ENCODE assay signal across 28 mouse cellular contexts in genomic region chr15:79208211-79208610, GRCm38 (mm10). TPM values are rescaled to one million over a fixed set of nuclear protein-coding genes. Genes with fewer than 3 reads are reported as not detected.
DNase-seq lines count a peak whose midpoint lies in the region; ATAC-seq and TF ChIP-seq lines count a peak whose summit lies in the region.
"Had no signal": no experiment of that assay in that cellular context is flagged by ENCODE, and none has a peak within 500 bp of the region (broad histone marks: within the 10 kb centered on the region; RNA-seq: fewer than 3 reads in every experiment).

No protein-coding gene starts in this region.

- no peaks in the 10 kb centered on the region for H3K9me3 ChIP-seq in stomach, postnatal 0 days (ENCODE audit: control insufficient read depth, low read length)
- H3K9me3 ChIP-seq: embryonic facial prominence, embryonic 10.5 days; forebrain, embryonic 10.5 days; heart, embryonic 12.5 days; hindbrain, embryonic 15.5 days; intestine, embryonic 15.5 days; limb, embryonic 10.5 days; liver, embryonic 15.5 days; lung, embryonic 15.5 days; megakaryocyte, embryonic 14.5 days; midbrain, embryonic 15.5 days had no signal

- no peaks in the 10 kb centered on the region for H3K4me1 ChIP-seq in stomach, postnatal 0 days (replicated peaks; ENCODE audit: control insufficient read depth, insufficient read depth)
- H3K4me1 ChIP-seq: hindbrain, embryonic 15.5 days; intestine, embryonic 15.5 days; limb, embryonic 10.5 days; liver, embryonic 15.5 days; lung, embryonic 15.5 days; midbrain, embryonic 15.5 days had no signal

- 66% methylated on average over 6 of the region's 6 CpGs for WGBS in stomach, postnatal 0 days

- H3K4me2 ChIP-seq in stomach, postnatal 0 days (replicated peaks; ENCODE audit: low read depth), result no peak overlapping the region
- H3K4me2 ChIP-seq: heart, embryonic 12.5 days; hindbrain, embryonic 15.5 days; intestine, embryonic 15.5 days; lung, embryonic 15.5 days; midbrain, embryonic 15.5 days had no signal

- no peak for TF ChIP-seq EP300 in stomach, postnatal 0 days (optimal IDR thresholded peaks at IDR 0.05)

- peak overlapping the region; percentile 74 for H3K27ac ChIP-seq in gastrocnemius, adult 2 months
- H3K27ac ChIP-seq in layer of hippocampus, adult 2 months, result peak overlapping the region; percentile 54; the same call in 1 of the 2 replicates
- no peak overlapping the region for H3K27ac ChIP-seq in stomach, postnatal 0 days (replicated peaks)
- H3K27ac ChIP-seq: hindbrain, embryonic 15.5 days; intestine, embryonic 15.5 days; limb, embryonic 10.5 days; liver, embryonic 15.5 days; lung, embryonic 15.5 days; midbrain, embryonic 15.5 days had no signal

- H3K36me3 ChIP-seq in stomach, postnatal 0 days (ENCODE audit: control insufficient read depth, insufficient read depth, low read length), result no peaks in the 10 kb centered on the region
- H3K36me3 ChIP-seq: embryonic facial prominence, embryonic 10.5 days; forebrain, embryonic 10.5 days; heart, embryonic 12.5 days; hindbrain, embryonic 15.5 days; intestine, embryonic 15.5 days; limb, embryonic 10.5 days; liver, embryonic 15.5 days; lung, embryonic 15.5 days; midbrain, embryonic 15.5 days had no signal

- no peak overlapping the region for H3K9ac ChIP-seq in stomach, postnatal 0 days (ENCODE audit: low read length)
- H3K9ac ChIP-seq: heart, embryonic 12.5 days; hindbrain, embryonic 15.5 days; intestine, embryonic 15.5 days; liver, embryonic 15.5 days; lung, embryonic 15.5 days; midbrain, embryonic 15.5 days had no signal

- H3K27me3 ChIP-seq in stomach, postnatal 0 days (ENCODE audit: control insufficient read depth, insufficient read depth, low read length), result no peaks in the 10 kb centered on the region
- H3K27me3 ChIP-seq: hindbrain, embryonic 15.5 days; intestine, embryonic 15.5 days; midbrain, embryonic 15.5 days had no signal

- no peak for TF ChIP-seq CTCF in gastrocnemius, adult 2 months (IDR thresholded peaks at IDR 0.05)
- TF ChIP-seq CTCF in layer of hippocampus, adult 2 months (conservative IDR thresholded peaks at IDR 0.05), result no peak
- TF ChIP-seq CTCF in stomach, postnatal 0 days (IDR thresholded peaks at IDR 0.05; ENCODE audit: low read depth), result no peak

- ATAC-seq in stomach, postnatal 0 days (ENCODE audit: low FRiP score, low TSS enrichment), result 0 out of 2 replicates have a peak, but pooled peaks have one; percentile 18
- ATAC-seq: forebrain, embryonic 16.5 days; intestine, embryonic 15.5 days; midbrain, embryonic 15.5 days had no signal

- H3K4me3 ChIP-seq in gastrocnemius, adult 2 months, result no peak overlapping the region
- H3K4me3 ChIP-seq in layer of hippocampus, adult 2 months, result no peak overlapping the region
- no peak overlapping the region for H3K4me3 ChIP-seq in stomach, postnatal 0 days (ENCODE audit: low read depth, low read length)
- H3K4me3 ChIP-seq: embryonic facial prominence, embryonic 10.5 days; forebrain, embryonic 10.5 days; heart, embryonic 12.5 days; hindbrain, embryonic 15.5 days; intestine, embryonic 15.5 days; limb, embryonic 10.5 days; liver, embryonic 15.5 days; lung, embryonic 15.5 days; megakaryocyte, embryonic 14.5 days; midbrain, embryonic 15.5 days had no signal

- intact Hi-C loops in gastrocnemius, adult 2 months (cut with DNase I), result no loop called here
- intact Hi-C loops in gastrocnemius, postnatal 14 days (cut with DNase I; ENCODE audit: low total_unique reads), result no loop called here

- DNase-seq in gastrocnemius, adult 2 months, result peak; percentile 78
- DNase-seq in gastrocnemius, postnatal 14 days, result no peak
- no peak for DNase-seq in layer of hippocampus, adult 2 months (ENCODE audit: low spot score in 2 of 2)
- DNase-seq in layer of hippocampus, adult 9-10 months (ENCODE audit: low spot score), result no peak
- DNase-seq in adrenal gland, adult 8-10 months, result peak; percentile 71
- no peak for DNase-seq in stomach, postnatal 0 days (ENCODE audit: low spot score)
- no peak for DNase-seq in spleen, adult 12 weeks (ENCODE audit: low spot score)
- DNase-seq: cerebellum, adult 9-11 months; kidney, postnatal 10 days; liver; lung, postnatal 36 days; right cerebral cortex, postnatal 4 days; thymus, postnatal 25 days had no signal

RNA-seq across cellular contexts. Expression of gene Pick1, which starts 20.8 kb away (rescaled TPM):
- total RNA-seq in gastrocnemius, adult 2 months (2021), result 10 to 100 TPM; 33.6 to 35.0 TPM
- total RNA-seq in gastrocnemius, postnatal 14 days (2021), result 10 to 100 TPM; 22.3 to 26.3 TPM
- 10 to 100 TPM; 46.1 to 49.7 TPM for total RNA-seq in layer of hippocampus, adult 2 months (2021)
- 10 to 100 TPM; 18.1 to 38.0 (median 23.4) TPM for total RNA-seq in adrenal gland, adult 8-10 months (2022)
- polyA plus RNA-seq in stomach, postnatal 0 days (2015; fragmentation: Nextera tagmentation; extraction: Ambion mirVana), result 25.7 and 26.7 TPM in 2 replicates

RNA-seq across cellular contexts. Expression of gene Gm49486, which starts 21.0 kb away (rescaled TPM):
- total RNA-seq in gastrocnemius, adult 2 months (2021), result 1 to 10 TPM in 1 of 2 experiments, under 1 TPM in 1; 0.10 to 1.0 TPM
- total RNA-seq in gastrocnemius, postnatal 14 days (2021), result under 1 TPM; 0.29 to 0.38 TPM
- total RNA-seq in layer of hippocampus, adult 2 months (2021), result under 1 TPM; 0.31 to 0.49 TPM
- total RNA-seq in adrenal gland, adult 8-10 months (2022), result not detected
- 0.23 and 0.27 TPM in 2 replicates for polyA plus RNA-seq in stomach, postnatal 0 days (2015; fragmentation: Nextera tagmentation; extraction: Ambion mirVana)
- total RNA-seq: common myeloid progenitor, adult 5-6 weeks had no signal
- polyA plus RNA-seq: liver, embryonic 15.5 days had no signal

RNA-seq across cellular contexts. Expression of gene Sox10, which starts 43.2 kb away (rescaled TPM):
- under 1 TPM; 0.71 to 0.81 TPM for total RNA-seq in gastrocnemius, adult 2 months (2021)
- 1 to 10 TPM; 2.3 to 6.5 TPM for total RNA-seq in gastrocnemius, postnatal 14 days (2021)
- total RNA-seq in layer of hippocampus, adult 2 months (2021), result 10 to 100 TPM; 27.7 to 30.4 TPM
- total RNA-seq in adrenal gland, adult 8-10 months (2022), result 1 to 10 TPM; 1.4 to 2.6 (median 2.4) TPM
- polyA plus RNA-seq in stomach, postnatal 0 days (2015; fragmentation: Nextera tagmentation; extraction: Ambion mirVana), result 3.6 and 3.9 TPM in 2 replicates
- total RNA-seq: common myeloid progenitor, adult 5-6 weeks; granulocyte monocyte progenitor cell, adult 5-6 weeks had no signal

RNA-seq across cellular contexts. Expression of gene Slc16a8, which starts 46.4 kb away (rescaled TPM):
- under 1 TPM; 0.13 to 0.53 TPM for total RNA-seq in gastrocnemius, adult 2 months (2021)
- under 1 TPM; 0.12 to 0.38 TPM for total RNA-seq in gastrocnemius, postnatal 14 days (2021)
- not detected for total RNA-seq in layer of hippocampus, adult 2 months (2021)
- not detected for total RNA-seq in adrenal gland, adult 8-10 months (2022)
- 0.10 and 0.12 TPM in 2 replicates for polyA plus RNA-seq in stomach, postnatal 0 days (2015; fragmentation: Nextera tagmentation; extraction: Ambion mirVana)
- total RNA-seq: common myeloid progenitor, adult 5-6 weeks; granulocyte monocyte progenitor cell, adult 5-6 weeks; layer of hippocampus, postnatal 25 days had no signal
- polyA plus RNA-seq: forebrain, embryonic 10.5 days; limb, embryonic 10.5 days; liver, embryonic 15.5 days; testis, adult 2 months had no signal

Comparison
In these comparisons a context has a peak if more than half of its experiments do, and no peak if none do; other contexts are left out.
1. DNase-seq: peak in gastrocnemius, adult 2 months (single experiment) and adrenal gland, adult 8-10 months (single experiment); none in gastrocnemius, postnatal 14 days (single experiment), layer of hippocampus, adult 2 months (0 of 2), layer of hippocampus, adult 9-10 months (single experiment), stomach, postnatal 0 days (single experiment) and spleen, adult 12 weeks (single experiment).